16 mouse cellular contexts compared by ENCODE assay signal in the genomic region with DNA sequence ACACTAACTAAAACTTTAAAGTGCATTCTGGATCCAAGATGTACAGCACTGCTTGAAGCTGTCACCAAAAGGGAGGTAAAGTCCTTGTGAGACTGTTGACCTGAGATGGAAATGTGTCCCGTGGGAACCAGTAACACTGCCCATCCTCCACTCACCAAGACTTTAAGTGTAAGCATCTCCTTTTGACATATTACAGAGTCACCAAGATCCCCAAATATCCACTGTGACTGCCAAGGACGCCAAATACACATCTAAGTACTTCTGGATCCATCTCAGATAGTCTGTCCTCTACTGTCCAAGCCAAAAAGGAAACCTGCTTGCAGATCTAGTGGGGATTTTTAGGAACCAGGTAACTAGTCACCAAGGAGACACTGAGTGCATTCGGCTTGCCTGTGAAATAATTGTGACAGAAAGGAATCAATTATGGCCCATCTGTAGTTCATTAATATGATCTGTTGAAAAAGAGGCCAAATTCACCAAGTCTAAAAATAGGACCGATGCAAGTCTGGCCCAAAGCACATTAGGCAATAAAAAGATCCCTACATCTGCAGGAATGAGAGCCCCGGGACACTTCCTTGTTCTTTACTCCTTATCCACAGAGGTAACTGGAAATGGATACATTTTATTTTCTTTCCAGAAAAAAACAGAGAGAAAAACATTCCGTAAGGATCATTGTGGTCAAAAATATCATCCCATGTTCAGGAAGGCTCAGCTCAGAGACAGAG.
DNase-seq lines count a peak whose midpoint lies in the region; ATAC-seq and TF ChIP-seq lines count a peak whose summit lies in the region.
"Had no signal": no experiment of that assay in that cellular context is flagged by ENCODE, and none has a peak within 500 bp of the region (broad histone marks: within the 10 kb centered on the region; RNA-seq: fewer than 3 reads in every experiment).

No protein-coding gene starts in this region.

- H3K36me3 ChIP-seq in heart, embryonic 11.5 days (ENCODE audit: control insufficient read depth, insufficient read depth, low read length) = no peaks in the 10 kb centered on the region
- no peaks in the 10 kb centered on the region for H3K36me3 ChIP-seq in lung, postnatal 0 days (ENCODE audit: insufficient read depth, low read length)
- no peaks in the 10 kb centered on the region for H3K36me3 ChIP-seq in embryonic facial prominence, embryonic 12.5 days
- H3K36me3 ChIP-seq in stomach, embryonic 15.5 days = no peaks in the 10 kb centered on the region
- H3K36me3 ChIP-seq in midbrain, embryonic 10.5 days = no peaks in the 10 kb centered on the region
- H3K36me3 ChIP-seq: G1E; liver, embryonic 12.5 days; neural tube, embryonic 12.5 days had no signal

- no peak for ATAC-seq in heart, embryonic 11.5 days (replicated peaks; ENCODE audit: insufficient number of reproducible peaks, low FRiP score, low TSS enrichment)
- ATAC-seq in lung, postnatal 0 days = no peak
- ATAC-seq in embryonic facial prominence, embryonic 12.5 days (ENCODE audit: insufficient number of reproducible peaks, insufficient read depth, low FRiP score, low TSS enrichment) = no peak
- no peak for ATAC-seq in stomach, embryonic 15.5 days (ENCODE audit: insufficient read depth, low FRiP score, low read depth)
- ATAC-seq: liver, embryonic 12.5 days; midbrain, embryonic 16.5 days had no signal

- TF ChIP-seq CTCF in lung, postnatal 0 days (IDR thresholded peaks at IDR 0.05) = no peak
- no peak for TF ChIP-seq CTCF in lung, adult 2 months (IDR thresholded peaks at IDR 0.05; ENCODE audit: insufficient read depth, low read length)

- no peak overlapping the region for H3K27ac ChIP-seq in heart, embryonic 11.5 days (ENCODE audit: low read depth, low read length)
- 0 out of 2 replicates have a peak overlapping the region, but pooled peaks have one; percentile 2 for H3K27ac ChIP-seq in lung, postnatal 0 days (ENCODE audit: low read length)
- 0 out of 2 replicates have a peak overlapping the region, but pooled peaks have one; percentile 38 for H3K27ac ChIP-seq in embryonic facial prominence, embryonic 12.5 days
- peak overlapping the region; percentile 21; the same call in 1 of the 2 replicates for H3K27ac ChIP-seq in stomach, embryonic 15.5 days
- no peak overlapping the region for H3K27ac ChIP-seq in midbrain, embryonic 10.5 days (replicated peaks)
- H3K27ac ChIP-seq: liver, embryonic 12.5 days; neural tube, embryonic 12.5 days had no signal

- no peak for TF ChIP-seq POLR2A in lung, adult 2 months (IDR thresholded peaks at IDR 0.05; ENCODE audit: borderline replicate concordance, extremely low read depth, low read depth, low read length)

- H3K4me2 ChIP-seq in heart, embryonic 11.5 days = no peak overlapping the region
- H3K4me2 ChIP-seq in lung, postnatal 0 days (replicated peaks; ENCODE audit: low read depth, low read length) = no peak overlapping the region
- no peak overlapping the region for H3K4me2 ChIP-seq in embryonic facial prominence, embryonic 12.5 days (replicated peaks)
- no peak overlapping the region for H3K4me2 ChIP-seq in stomach, embryonic 15.5 days
- H3K4me2 ChIP-seq: liver, embryonic 12.5 days; neural tube, embryonic 12.5 days had no signal

- no peaks in the 10 kb centered on the region for H3K9me3 ChIP-seq in heart, embryonic 11.5 days (replicated peaks; ENCODE audit: control insufficient read depth, low read length)
- no peaks in the 10 kb centered on the region for H3K9me3 ChIP-seq in lung, postnatal 0 days (ENCODE audit: low read length)
- no peaks in the 10 kb centered on the region for H3K9me3 ChIP-seq in embryonic facial prominence, embryonic 12.5 days
- no peaks in the 10 kb centered on the region for H3K9me3 ChIP-seq in stomach, embryonic 15.5 days
- H3K9me3 ChIP-seq in midbrain, embryonic 10.5 days (replicated peaks) = no peaks in the 10 kb centered on the region
- H3K9me3 ChIP-seq: G1E; liver, embryonic 12.5 days; neural tube, embryonic 12.5 days had no signal

- no peak overlapping the region for H3K9ac ChIP-seq in heart, embryonic 11.5 days (ENCODE audit: low read depth, low read length)
- no peak overlapping the region for H3K9ac ChIP-seq in lung, postnatal 0 days (replicated peaks; ENCODE audit: low read depth)
- H3K9ac ChIP-seq in embryonic facial prominence, embryonic 12.5 days = no peak overlapping the region
- no peak overlapping the region for H3K9ac ChIP-seq in stomach, embryonic 15.5 days
- H3K9ac ChIP-seq: liver, embryonic 12.5 days; neural tube, embryonic 12.5 days had no signal

- no peaks in the 10 kb centered on the region for H3K27me3 ChIP-seq in heart, embryonic 11.5 days (ENCODE audit: control insufficient read depth, insufficient read depth, low read length)
- H3K27me3 ChIP-seq in lung, postnatal 0 days (replicated peaks; ENCODE audit: insufficient read depth, low read length) = no peaks in the 10 kb centered on the region
- H3K27me3 ChIP-seq in embryonic facial prominence, embryonic 12.5 days = no peaks in the 10 kb centered on the region
- H3K27me3 ChIP-seq in stomach, embryonic 15.5 days (replicated peaks) = no peaks in the 10 kb centered on the region
- H3K27me3 ChIP-seq in midbrain, embryonic 10.5 days (ENCODE audit: low read depth, poor library complexity, severe bottlenecking) = no peaks in the 10 kb centered on the region
- H3K27me3 ChIP-seq: liver, embryonic 12.5 days; neural tube, embryonic 12.5 days had no signal

- no peak overlapping the region for H3K4me3 ChIP-seq in heart, embryonic 11.5 days (ENCODE audit: low read depth, low read length)
- H3K4me3 ChIP-seq in lung, postnatal 0 days (ENCODE audit: low read depth, low read length) = no peak overlapping the region
- no peak overlapping the region for H3K4me3 ChIP-seq in lung, adult 2 months (replicated peaks; ENCODE audit: extremely low read depth, low read depth, low read length)
- no peak overlapping the region for H3K4me3 ChIP-seq in embryonic facial prominence, embryonic 12.5 days
- no peak overlapping the region for H3K4me3 ChIP-seq in stomach, embryonic 15.5 days (replicated peaks)
- H3K4me3 ChIP-seq in midbrain, embryonic 10.5 days = no peak overlapping the region
- H3K4me3 ChIP-seq: liver, embryonic 12.5 days; neural tube, embryonic 12.5 days had no signal

- H3K4me1 ChIP-seq in heart, embryonic 11.5 days (ENCODE audit: control insufficient read depth, insufficient read depth, low read length) = no peaks in the 10 kb centered on the region
- H3K4me1 ChIP-seq in lung, postnatal 0 days (ENCODE audit: insufficient read depth, low read depth, low read length) = peaks cover 4% of the 10 kb centered on the region; the same call in 1 of the 2 replicates
- H3K4me1 ChIP-seq in lung, adult 2 months (ENCODE audit: control insufficient read depth, insufficient read depth, low read length) = peaks cover 6% of the 10 kb centered on the region; the same call in 1 of the 2 replicates
- peaks cover 19% of the 10 kb centered on the region; the same call in 1 of the 2 replicates for H3K4me1 ChIP-seq in embryonic facial prominence, embryonic 12.5 days
- no peaks in the 10 kb centered on the region for H3K4me1 ChIP-seq in stomach, embryonic 15.5 days
- H3K4me1 ChIP-seq in midbrain, embryonic 10.5 days = peaks cover 6% of the 10 kb centered on the region
- H3K4me1 ChIP-seq: liver, embryonic 12.5 days; neural tube, embryonic 12.5 days had no signal

- no peak for TF ChIP-seq EP300 in lung, postnatal 0 days (IDR thresholded peaks at IDR 0.05)

- DNase-seq in heart, adult 18-20 months = peak; percentile 37 to 46
- peak; percentile 48 for DNase-seq in lung, postnatal 0 days (ENCODE audit: low spot score)
- no peak for DNase-seq in lung, adult 2 months
- no peak for DNase-seq in left cerebral cortex, postnatal 25 days (ENCODE audit: low spot score in 2 of 2)
- no peak for DNase-seq in midbrain, embryonic 10.5 days (ENCODE audit: low spot score)
- DNase-seq: adrenal gland, postnatal 14 days; cerebellum, adult 8-10 months; heart, postnatal 14 days; right cerebral cortex, postnatal 25 days had no signal

- intact Hi-C loops in left cerebral cortex, postnatal 25 days (cut with DNase I) = loop anchor here (5.0 kb wide), 1 partner anchor 254 kb away; no protein-coding TSS in a partner anchor

- WGBS in heart, embryonic 11.5 days (ENCODE audit: insufficient replicate concordance) = 73% methylated on average over 6 of the region's 6 CpGs
- 56% methylated on average over 6 of the region's 6 CpGs for WGBS in lung, postnatal 0 days
- 59% methylated on average over 6 of the region's 6 CpGs for WGBS in lung, adult 2 months
- 46% methylated on average over 6 of the region's 6 CpGs for WGBS in embryonic facial prominence, embryonic 12.5 days
- 70% methylated on average over 6 of the region's 6 CpGs for WGBS in stomach, embryonic 15.5 days
- WGBS in midbrain, embryonic 10.5 days = 80% methylated on average over 6 of the region's 6 CpGs

Comparison
In these comparisons a context has a peak if more than half of its experiments do, and no peak if none do; other contexts are left out.
1. DNase-seq: peak in heart, adult 18-20 months (2 of 2) and lung, postnatal 0 days (single experiment); none in lung, adult 2 months (single experiment), left cerebral cortex, postnatal 25 days (0 of 2) and midbrain, embryonic 10.5 days (single experiment).
2. H3K27ac ChIP-seq: peak in lung, postnatal 0 days (single experiment), embryonic facial prominence, embryonic 12.5 days (single experiment) and stomach, embryonic 15.5 days (single experiment); none in heart, embryonic 11.5 days (single experiment) and midbrain, embryonic 10.5 days (single experiment).